Mouse (Mus musculus): Measurements from ENCODE around the gene Magel2.

DNA sequence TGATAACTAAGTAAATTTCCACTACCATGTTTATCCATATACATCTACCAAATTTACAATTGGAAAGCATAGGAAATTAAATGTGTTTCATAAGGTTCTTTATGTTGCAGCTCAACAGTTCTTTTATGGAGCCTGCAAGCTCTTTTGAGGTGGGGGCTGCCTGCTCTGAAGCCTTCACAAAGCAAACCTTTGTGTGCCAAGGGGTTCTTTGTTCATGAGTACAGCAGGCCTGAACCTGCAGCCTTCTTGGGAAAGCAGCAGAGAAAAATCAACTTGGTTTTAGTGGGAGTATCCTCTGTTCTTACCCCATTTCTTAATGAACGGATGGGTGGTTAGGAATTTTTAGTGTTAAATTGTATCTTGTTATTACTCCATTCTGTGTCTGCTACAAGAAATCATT is 38.4 kb downstream of the Magel2 start:
- no peak for TF ChIP-seq CTCF (IDR thresholded peaks at IDR 0.05; ENCODE audit: low read depth, low read length)
- no peak for TF ChIP-seq POLR2A (IDR thresholded peaks at IDR 0.05; ENCODE audit: borderline replicate concordance, low read depth, low read length)

Data from bone marrow macrophage, adult 2 months (primary cell).